Mouse (Mus musculus): ENCODE results near the gene March2.

The March2 gene

DNA sequence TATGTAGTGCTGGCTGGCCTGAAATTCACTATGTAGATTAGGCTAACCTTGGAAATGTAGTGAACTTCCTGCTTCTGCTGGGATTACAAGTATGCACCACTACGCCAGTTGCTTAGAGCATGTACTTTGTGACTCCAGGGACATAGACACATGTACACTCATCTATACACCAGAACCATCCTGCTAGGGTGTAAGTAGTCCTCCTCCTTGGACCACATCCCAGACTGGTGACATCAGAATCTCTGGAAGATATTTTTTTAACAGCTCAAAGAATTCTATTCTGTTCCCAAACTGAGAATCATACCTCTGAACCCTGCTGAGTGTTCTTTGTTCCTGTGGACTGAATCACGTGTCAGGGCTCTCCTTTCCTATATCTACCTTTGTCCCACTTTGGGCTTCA is 81.4 kb downstream of the March2 start:
- DNase-seq (ENCODE audit: low spot score): no peak
